Mouse (Mus musculus): ENCODE results near the gene Fbxo9. TPM values are rescaled to one million over a fixed set of nuclear protein-coding genes. Genes with fewer than 3 reads are reported as not detected.

Gene Fbxo9
- 42.7 and 44.7 TPM in 2 replicates for polyA plus RNA-seq (2012)

GRCm38 (mm10) chr9:78108796-78109239 is at the start of gene Fbxo9, which contains the start of gene Ick:
Fbxo9 (minus strand) TSS chr9:78109065.
Ick (plus strand) TSS chr9:78109192.
- TF ChIP-seq GATA1 (IDR thresholded peaks at IDR 0.05; ENCODE audit: low read length): no peak

- no peak for TF ChIP-seq GATA1 (IDR thresholded peaks at IDR 0.05; ENCODE audit: low read length)
Observed at GRCm38 (mm10) chr9:78157221-78157620, 48.4 kb upstream of the Fbxo9 start.

- TF ChIP-seq GATA1 (IDR thresholded peaks at IDR 0.05; ENCODE audit: low read length): no peak
Observed at GRCm38 (mm10) chr9:78154211-78154977, 45.5 kb upstream of the Fbxo9 start.

- TF ChIP-seq GATA1 (IDR thresholded peaks at IDR 0.05; ENCODE audit: low read length): no peak
Observed at GRCm38 (mm10) chr9:78148149-78148548, 39.3 kb upstream of the Fbxo9 start.

GRCm38 (mm10) chr9:78146627-78147026 is 37.8 kb upstream of the Fbxo9 start:
- no peak for TF ChIP-seq GATA1 (IDR thresholded peaks at IDR 0.05; ENCODE audit: low read length)

- no peak for TF ChIP-seq GATA1 (IDR thresholded peaks at IDR 0.05; ENCODE audit: low read length)
Observed at GRCm38 (mm10) chr9:78146099-78146498, 37.2 kb upstream of the Fbxo9 start.

GRCm38 (mm10) chr9:78139463-78139862 is 30.6 kb upstream of the Fbxo9 start:
- TF ChIP-seq GATA1 (IDR thresholded peaks at IDR 0.05; ENCODE audit: low read length): no peak

GRCm38 (mm10) chr9:78138044-78138676 is 29.3 kb upstream of the Fbxo9 start:
- no peak for TF ChIP-seq GATA1 (IDR thresholded peaks at IDR 0.05; ENCODE audit: low read length)

- no peak for TF ChIP-seq GATA1 (IDR thresholded peaks at IDR 0.05; ENCODE audit: low read length)
Observed at GRCm38 (mm10) chr9:78135658-78136057, 26.8 kb upstream of the Fbxo9 start.

- no peak for TF ChIP-seq GATA1 (IDR thresholded peaks at IDR 0.05; ENCODE audit: low read length)
Observed at GRCm38 (mm10) chr9:78126643-78127042, 17.8 kb upstream of the Fbxo9 start.

GRCm38 (mm10) chr9:78126007-78126406 is 17.1 kb upstream of the Fbxo9 start:
- TF ChIP-seq GATA1 (IDR thresholded peaks at IDR 0.05; ENCODE audit: low read length): no peak

- no peak for TF ChIP-seq GATA1 (IDR thresholded peaks at IDR 0.05; ENCODE audit: low read length)
Observed at GRCm38 (mm10) chr9:78124297-78124696, 15.4 kb upstream of the Fbxo9 start.

- no peak for TF ChIP-seq GATA1 (IDR thresholded peaks at IDR 0.05; ENCODE audit: low read length)
Observed at GRCm38 (mm10) chr9:78122939-78123712, 14.3 kb upstream of the Fbxo9 start.

GRCm38 (mm10) chr9:78121985-78122384 is 13.1 kb upstream of the Fbxo9 start:
- TF ChIP-seq GATA1 (IDR thresholded peaks at IDR 0.05; ENCODE audit: low read length): no peak

GRCm38 (mm10) chr9:78121358-78121757 is 12.5 kb upstream of the Fbxo9 start:
- no peak for TF ChIP-seq GATA1 (IDR thresholded peaks at IDR 0.05; ENCODE audit: low read length)

- no peak for TF ChIP-seq GATA1 (IDR thresholded peaks at IDR 0.05; ENCODE audit: low read length)
Observed at GRCm38 (mm10) chr9:78117690-78118089, 8.8 kb upstream of the Fbxo9 start.

All from G1E-ER4 (cell line).